12 mouse cellular contexts compared by ENCODE assay signal in the genomic region with DNA sequence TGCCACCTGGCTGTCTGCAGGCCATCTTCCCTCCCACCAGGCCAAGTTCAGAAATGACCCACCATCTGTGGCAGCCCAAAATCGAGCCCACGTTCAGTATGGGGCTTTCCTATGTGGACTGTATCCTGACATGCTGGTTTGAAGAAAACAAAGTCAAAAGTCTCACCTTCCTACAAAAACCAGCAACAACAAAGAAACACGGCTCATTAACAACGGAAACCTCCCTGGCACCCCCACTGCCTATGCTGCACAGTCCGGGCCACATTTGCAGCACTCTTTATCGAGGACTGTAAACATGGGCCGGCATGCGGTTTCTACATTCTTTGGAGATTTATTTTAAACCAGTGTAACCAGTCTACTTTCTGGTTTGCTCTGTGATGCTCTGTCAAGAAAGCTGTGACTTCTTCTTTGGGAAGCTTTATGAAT.
DNase-seq lines count a peak whose midpoint lies in the region; ATAC-seq and TF ChIP-seq lines count a peak whose summit lies in the region.
"Had no signal": no experiment of that assay in that cellular context is flagged by ENCODE, and none has a peak within 500 bp of the region (broad histone marks: within the 10 kb centered on the region; RNA-seq: fewer than 3 reads in every experiment).

No protein-coding gene starts in this region.

- no peak overlapping the region for H3K4me3 ChIP-seq in embryonic facial prominence, embryonic 13.5 days
- no peak overlapping the region for H3K4me3 ChIP-seq in embryonic facial prominence, embryonic 10.5 days
- H3K4me3 ChIP-seq in left cerebral cortex, adult 2 months = peak overlapping the region; percentile 42
- H3K4me3 ChIP-seq in embryonic facial prominence, embryonic 15.5 days (replicated peaks) = peak overlapping the region; percentile 8; the same call in 1 of the 2 replicates
- H3K4me3 ChIP-seq: megakaryocyte, embryonic 14.5 days had no signal

- H3K9ac ChIP-seq in embryonic facial prominence, embryonic 13.5 days = no peak overlapping the region
- H3K9ac ChIP-seq in embryonic facial prominence, embryonic 15.5 days = no peak overlapping the region

- no peak for DNase-seq in embryonic facial prominence, embryonic 10.5 days (ENCODE audit: low spot score)
- no peak for DNase-seq in left cerebral cortex, adult 2 months (ENCODE audit: extremely low spot score in 1 of 2, low spot score in 2 of 2)
- DNase-seq in left cerebral cortex, adult 18-20 months (ENCODE audit: low spot score in 2 of 2) = no peak
- DNase-seq in lung, postnatal 4 days = peak; percentile 39 to 40
- no peak for DNase-seq in kidney, adult 18-20 months
- DNase-seq: B cell, adult 2 months had no signal

- no peak overlapping the region for H3K27ac ChIP-seq in embryonic facial prominence, embryonic 13.5 days
- H3K27ac ChIP-seq in embryonic facial prominence, embryonic 10.5 days (replicated peaks) = no peak overlapping the region
- peak overlapping the region; percentile 80 for H3K27ac ChIP-seq in left cerebral cortex, adult 2 months
- H3K27ac ChIP-seq in embryonic facial prominence, embryonic 15.5 days (replicated peaks) = peak overlapping the region; percentile 48; the same call in 1 of the 2 replicates

- peaks cover 26% of the 10 kb centered on the region for H3K36me3 ChIP-seq in embryonic facial prominence, embryonic 13.5 days
- peaks cover 34% of the 10 kb centered on the region for H3K36me3 ChIP-seq in embryonic facial prominence, embryonic 10.5 days (replicated peaks)
- peaks cover 20% of the 10 kb centered on the region for H3K36me3 ChIP-seq in embryonic facial prominence, embryonic 15.5 days

- peak overlapping the region; percentile 4 for H3K4me2 ChIP-seq in embryonic facial prominence, embryonic 13.5 days
- peak overlapping the region; percentile 22 for H3K4me2 ChIP-seq in embryonic facial prominence, embryonic 15.5 days (replicated peaks)

- no peak for TF ChIP-seq CTCF in left cerebral cortex, adult 2 months (IDR thresholded peaks at IDR 0.05)

- H3K27me3 ChIP-seq in embryonic facial prominence, embryonic 13.5 days = no peaks in the 10 kb centered on the region
- H3K27me3 ChIP-seq in embryonic facial prominence, embryonic 10.5 days (replicated peaks; ENCODE audit: low read depth, poor library complexity, severe bottlenecking) = peaks cover 10% of the 10 kb centered on the region; the same call in 1 of the 2 replicates
- no peaks in the 10 kb centered on the region for H3K27me3 ChIP-seq in embryonic facial prominence, embryonic 15.5 days
- H3K27me3 ChIP-seq: Patski had no signal

- intact Hi-C loops in left cerebral cortex, adult 2 months (cut with DNase I) = loop anchor here (5.0 kb wide), 1 partner anchor 60 kb away; no protein-coding TSS in a partner anchor

- 79% methylated on average over 8 of the region's 8 CpGs for WGBS in embryonic facial prominence, embryonic 13.5 days
- WGBS in embryonic facial prominence, embryonic 10.5 days = 87% methylated on average over 8 of the region's 8 CpGs
- 63% methylated on average over 8 of the region's 8 CpGs for WGBS in embryonic facial prominence, embryonic 15.5 days

- no peak for ATAC-seq in embryonic facial prominence, embryonic 13.5 days (ENCODE audit: insufficient number of reproducible peaks, insufficient read depth, low FRiP score, low TSS enrichment, low read depth)
- ATAC-seq in embryonic facial prominence, embryonic 15.5 days (ENCODE audit: insufficient number of reproducible peaks, low FRiP score, low TSS enrichment, low read depth) = no peak
- ATAC-seq in megakaryocyte progenitor cell, adult 5-6 weeks (replicated peaks; ENCODE audit: poor library complexity) = no peak
- ATAC-seq: intestine, embryonic 16.5 days; Patski had no signal

- no peaks in the 10 kb centered on the region for H3K9me3 ChIP-seq in embryonic facial prominence, embryonic 13.5 days
- H3K9me3 ChIP-seq in embryonic facial prominence, embryonic 10.5 days = no peaks in the 10 kb centered on the region
- H3K9me3 ChIP-seq in embryonic facial prominence, embryonic 15.5 days (replicated peaks) = no peaks in the 10 kb centered on the region

- peaks cover 71% of the 10 kb centered on the region for H3K4me1 ChIP-seq in embryonic facial prominence, embryonic 13.5 days
- peaks cover 30% of the 10 kb centered on the region for H3K4me1 ChIP-seq in embryonic facial prominence, embryonic 10.5 days
- H3K4me1 ChIP-seq in embryonic facial prominence, embryonic 15.5 days = peaks cover 65% of the 10 kb centered on the region
- H3K4me1 ChIP-seq: megakaryocyte, embryonic 14.5 days had no signal

Comparison
In these comparisons a context has a peak if more than half of its experiments do, and no peak if none do; other contexts are left out.
1. H3K27ac ChIP-seq: peak in left cerebral cortex, adult 2 months (single experiment) and embryonic facial prominence, embryonic 15.5 days (single experiment); none in embryonic facial prominence, embryonic 13.5 days (single experiment) and embryonic facial prominence, embryonic 10.5 days (single experiment).
2. H3K4me3 ChIP-seq: peak in left cerebral cortex, adult 2 months (single experiment) and embryonic facial prominence, embryonic 15.5 days (single experiment); none in embryonic facial prominence, embryonic 13.5 days (single experiment) and embryonic facial prominence, embryonic 10.5 days (single experiment).
3. DNase-seq: peak in lung, postnatal 4 days (2 of 2); none in embryonic facial prominence, embryonic 10.5 days (single experiment), left cerebral cortex, adult 2 months (0 of 2), left cerebral cortex, adult 18-20 months (0 of 2) and kidney, adult 18-20 months (single experiment).